Mouse (Mus musculus): Measurements from ENCODE around the gene Thap11.

DNA sequence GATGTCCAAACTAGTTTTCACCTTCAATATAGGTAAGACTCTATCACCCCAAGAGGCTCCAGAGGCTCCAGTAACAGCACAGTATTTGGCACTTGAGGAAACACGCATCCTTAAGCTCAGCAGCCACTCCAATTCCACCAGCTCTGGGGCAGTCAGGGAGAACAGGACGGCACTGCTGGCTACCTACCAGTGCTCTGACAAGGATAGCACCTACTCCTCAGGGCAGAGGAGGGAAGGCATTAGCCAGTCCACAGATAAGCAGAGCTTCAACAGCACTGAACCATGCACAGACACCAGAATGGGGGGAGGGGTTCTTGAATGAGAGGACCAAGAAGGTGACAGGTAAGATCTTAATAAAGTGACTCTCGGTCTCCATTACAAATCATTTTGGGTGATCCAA lies 35.3 kb upstream of the Thap11 start:
- TF ChIP-seq POLR2A (IDR thresholded peaks at IDR 0.05; ENCODE audit: low read depth, low read length): no peak
- no peak for TF ChIP-seq CTCF (IDR thresholded peaks at IDR 0.05; ENCODE audit: borderline replicate concordance, insufficient read depth, low read length)
